Mouse (Mus musculus) G1E (cell line): Measurements from ENCODE around the gene Auts2.

Source experiments
- CTCF ChIP-seq: IDR thresholded peaks from 2 replicates; pipeline ENCODE4 v1.5.1; 2012; ENCODE audit warnings: low read depth, low read length, inconsistent platforms, mixed read lengths
- GATA1 ChIP-seq: IDR thresholded peaks from 2 replicates; pipeline ENCODE4 v1.6.1; 2012; ENCODE audit warnings: borderline replicate concordance, low read length, inconsistent platforms, mixed read lengths
- POLR2AphosphoS5 ChIP-seq: IDR thresholded peaks from 2 replicates; pipeline ENCODE4 v1.6.1; 2012; ENCODE audit warnings: low read depth, low read length, inconsistent platforms; ENCODE audit not compliant: insufficient replicate concordance

DNA sequence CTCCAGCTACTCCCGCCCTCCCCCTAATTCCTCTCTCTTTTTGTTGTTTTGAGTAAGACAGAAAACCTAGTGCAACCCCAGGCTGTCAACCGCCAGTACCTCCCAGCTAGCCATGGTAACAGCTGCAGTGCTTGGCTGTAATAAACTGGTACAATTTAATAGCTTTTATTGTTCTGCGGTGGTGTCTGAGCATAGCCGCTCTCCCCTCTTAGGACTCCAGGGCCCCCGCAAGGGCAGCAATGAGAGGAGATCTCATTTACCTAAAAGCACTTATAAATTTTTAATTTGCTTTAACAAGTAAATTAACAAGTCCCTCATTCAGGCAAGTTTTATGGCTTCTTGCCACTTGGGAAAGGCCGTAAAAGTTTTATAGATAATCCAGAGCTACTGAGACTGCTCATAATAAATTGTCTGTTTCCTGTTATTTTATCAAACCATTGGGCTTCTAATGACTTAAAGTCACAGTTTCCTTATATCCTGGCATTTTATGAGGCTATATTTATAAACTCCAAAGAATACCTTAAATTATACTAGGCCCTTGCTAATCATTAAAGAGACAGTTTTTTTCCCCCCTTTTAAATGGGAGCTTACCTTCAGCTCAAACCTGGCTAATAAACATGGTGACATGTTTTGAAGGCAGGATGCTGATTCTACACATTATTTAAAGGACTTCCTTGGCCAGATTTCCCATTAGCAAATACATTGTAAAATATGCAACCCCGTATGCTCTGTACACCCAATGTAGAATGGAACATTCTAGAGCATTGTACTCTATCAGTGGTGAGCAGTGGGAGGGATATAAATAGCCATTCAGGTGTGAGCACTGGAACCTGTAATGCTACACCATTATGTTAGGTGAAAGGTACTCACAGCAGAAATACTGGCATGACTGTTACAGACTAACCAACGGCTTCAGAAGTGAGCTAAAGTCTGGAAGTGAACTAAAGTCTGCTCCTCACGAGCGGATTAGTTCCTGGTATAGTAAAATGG, 475.1 kb downstream of the Auts2 start:
- TF ChIP-seq CTCF (no peak), GATA1 (no peak), POLR2AphosphoS5 (no peak)
